Mouse (Mus musculus) cerebellum, adult 2 months (tissue): ENCODE results near the gene Ltbr.

Source experiments
- CTCF ChIP-seq: fragments of 200-500 bp; IDR thresholded peaks from 2 replicates; pipeline ENCODE4 v1.5.1; 2011; ENCODE audit warnings: low read depth, mild to moderate bottlenecking, control low read depth, low read length, moderate library complexity, borderline replicate concordance; ENCODE audit not compliant: insufficient read depth
- POLR2A ChIP-seq: fragments of 200-500 bp; IDR thresholded peaks from 2 replicates; pipeline ENCODE4 v1.6.1; 2011; ENCODE audit warnings: low read length, control low read depth, borderline replicate concordance; ENCODE audit not compliant: insufficient read depth

DNA sequence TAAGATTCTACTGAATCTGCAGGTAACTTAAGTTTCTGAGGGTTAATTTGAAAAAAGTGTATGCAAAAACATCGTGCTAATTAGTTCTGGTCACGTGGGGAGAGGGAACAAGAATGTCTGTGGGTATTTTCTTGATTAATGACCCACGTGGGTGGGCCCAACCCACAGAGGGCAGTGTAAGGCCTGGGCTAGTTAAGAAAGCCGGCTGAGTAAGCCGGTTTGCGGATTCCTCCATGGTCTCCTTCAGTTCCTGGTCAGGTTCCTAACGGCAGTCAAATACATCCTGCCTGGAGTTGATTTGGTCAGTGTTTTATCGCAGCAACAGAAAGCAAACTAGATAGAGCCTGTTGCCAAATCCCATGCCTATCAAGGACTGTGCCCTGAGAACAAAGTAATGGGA is 29.4 kb downstream of the Ltbr start:
- TF ChIP-seq CTCF (no peak), POLR2A (no peak)
